Mouse (Mus musculus): ENCODE measurements around the gene P3h4. TPM values are rescaled to one million over a fixed set of nuclear protein-coding genes. Genes with fewer than 3 reads are reported as not detected.

P3h4 gene
- polyA plus RNA-seq (2015; fragmentation: Nextera tagmentation; extraction: Ambion mirVana) = 10.9 and 12.3 TPM in 2 replicates

DNA sequence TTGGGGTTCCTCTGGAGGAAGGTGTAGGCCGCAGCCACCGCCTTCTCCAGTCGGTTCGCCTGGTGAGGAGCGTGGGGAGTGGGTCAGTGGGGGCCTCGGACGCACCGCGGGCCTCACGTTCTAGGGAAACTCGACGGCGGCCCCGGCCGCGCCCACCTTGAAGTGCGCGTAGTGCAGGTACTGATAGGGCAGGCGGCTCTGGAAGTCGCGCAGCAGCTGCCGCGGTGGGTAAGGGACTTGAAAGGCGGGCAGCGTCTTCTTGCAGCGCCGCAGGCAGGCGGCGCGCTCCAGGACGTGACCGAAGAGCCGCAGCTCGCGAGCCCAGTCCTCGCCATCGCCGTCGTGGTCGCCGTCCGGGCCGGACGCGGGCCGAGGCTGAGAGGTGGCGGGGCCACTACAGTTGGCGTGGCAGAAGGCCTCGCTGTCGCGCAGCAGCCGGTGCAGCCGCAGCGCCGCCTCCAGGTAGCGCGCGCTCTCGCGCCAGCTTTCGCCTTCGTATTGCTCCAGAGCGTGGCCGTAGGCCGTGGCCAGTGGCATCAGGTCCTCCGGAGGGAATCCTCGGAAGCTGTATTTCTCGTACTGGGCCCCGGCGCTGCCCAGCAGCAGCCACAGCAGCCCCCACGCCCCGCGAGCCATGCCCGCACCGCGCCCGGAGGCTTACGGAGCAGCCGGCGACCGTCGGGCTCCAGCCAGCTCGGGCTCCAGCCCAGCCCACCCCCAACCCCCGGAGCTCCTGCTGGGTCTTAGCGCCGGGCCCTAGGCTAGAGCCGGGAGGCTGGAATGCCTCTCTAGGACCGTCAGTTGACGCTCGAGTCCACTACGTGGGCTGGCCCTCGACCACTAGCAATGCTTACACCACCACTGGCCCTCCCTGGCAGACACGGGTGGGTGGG is at the start of gene P3h4:
TSS of gene P3h4 (minus strand) at position 816 of the 893 bp plus-strand sequence.
- Histone ChIP-seq H3K9me3 (replicated peaks) (no peaks in the 10 kb centered on the region), H3K27me3 (peaks cover 34% of the 10 kb centered on the region), H3K4me1 (peaks cover 33% of the 10 kb centered on the region), H3K9ac (peak within 1 kb of the TSS; percentile 74), H3K4me3 (peak within 1 kb of the TSS; percentile 55), H3K27ac (0 out of 2 replicates have a peak within 1 kb of the TSS, but pooled peaks have one; percentile 27), H3K36me3 (ENCODE audit: poor library complexity, severe bottlenecking) (no peaks in the 10 kb centered on the region), H3K4me2 (peak within 1 kb of the TSS; percentile 67)
- WGBS = 2% methylated on average over 92 of the region's 93 CpGs
- peak; percentile 91 for ATAC-seq

- Histone ChIP-seq H3K4me1 (no peaks in the 10 kb centered on the region), H3K4me2 (no peak overlapping the region), H3K9me3 (replicated peaks) (no peaks in the 10 kb centered on the region), H3K4me3 (no peak overlapping the region), H3K9ac (no peak overlapping the region), H3K27me3 (no peaks in the 10 kb centered on the region), H3K27ac (no peak overlapping the region), H3K36me3 (ENCODE audit: poor library complexity, severe bottlenecking) (peaks cover 54% of the 10 kb centered on the region)
- WGBS = 96% methylated on average over 10 of the region's 10 CpGs
- ATAC-seq = no peak
Observed at GRCm38 (mm10) chr11:100462699-100463098, 48.1 kb upstream of the P3h4 start.

GRCm38 (mm10) chr11:100457711-100458110 is 43.1 kb upstream of the P3h4 start:
- no peaks in the 10 kb centered on the region for H3K4me1 ChIP-seq
- peaks cover 51% of the 10 kb centered on the region for H3K36me3 ChIP-seq (ENCODE audit: poor library complexity, severe bottlenecking)
- H3K9ac ChIP-seq = no peak overlapping the region
- no peaks in the 10 kb centered on the region for H3K9me3 ChIP-seq (replicated peaks)
- no peak overlapping the region for H3K27ac ChIP-seq
- H3K4me3 ChIP-seq = no peak overlapping the region
- no peaks in the 10 kb centered on the region for H3K27me3 ChIP-seq
- no peak for ATAC-seq
- H3K4me2 ChIP-seq = no peak overlapping the region
- 94% methylated on average over 5 of the region's 5 CpGs for WGBS

DNA sequence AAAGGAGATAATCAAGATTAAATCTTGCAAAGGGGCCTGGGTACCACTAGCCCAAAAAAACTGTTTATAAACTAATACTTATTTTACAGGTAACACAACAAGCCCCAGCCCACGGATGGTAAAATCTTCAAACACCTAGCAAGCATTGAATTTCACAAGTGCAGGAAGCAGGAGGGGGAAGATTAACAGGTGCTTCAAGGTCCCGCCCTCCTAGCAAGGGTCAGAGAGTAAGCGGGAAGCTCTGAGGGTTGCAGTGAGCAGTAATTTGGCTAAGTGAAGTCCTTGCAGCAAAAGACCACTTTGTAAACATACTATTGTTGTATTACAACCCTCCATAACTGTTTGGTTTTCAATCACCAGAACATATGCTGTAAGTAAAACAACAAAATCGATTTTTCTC is 42.6 kb upstream of the P3h4 start:
- H3K4me1 ChIP-seq = no peaks in the 10 kb centered on the region
- H3K27ac ChIP-seq = no peak overlapping the region
- no peaks in the 10 kb centered on the region for H3K9me3 ChIP-seq (replicated peaks)
- H3K4me2 ChIP-seq = no peak overlapping the region
- H3K36me3 ChIP-seq (ENCODE audit: poor library complexity, severe bottlenecking) = peaks cover 46% of the 10 kb centered on the region
- no peak overlapping the region for H3K4me3 ChIP-seq
- no peak overlapping the region for H3K9ac ChIP-seq
- ATAC-seq = no peak
- 85% methylated on average over 4 of the region's 4 CpGs for WGBS
- no peaks in the 10 kb centered on the region for H3K27me3 ChIP-seq

DNA sequence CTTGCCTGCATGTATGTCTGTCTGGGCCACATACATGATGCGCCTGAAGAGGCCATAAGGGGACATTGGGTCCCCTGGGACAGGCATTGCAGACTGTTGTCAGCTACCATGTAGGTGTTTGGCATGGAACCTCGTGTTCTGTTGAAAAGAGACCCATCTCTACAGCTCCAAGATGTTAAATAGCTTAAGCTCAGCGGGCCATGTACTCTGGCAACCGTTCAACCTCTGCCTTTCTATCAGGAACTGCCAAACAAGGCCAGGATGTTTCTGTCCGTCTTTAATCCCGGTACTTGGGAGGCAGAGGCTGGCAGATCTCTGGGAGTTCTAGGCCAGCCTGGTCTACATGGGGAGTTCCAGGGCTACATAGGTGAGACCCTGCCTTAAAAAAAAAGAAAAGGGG is 28.0 kb upstream of the P3h4 start:
- Histone ChIP-seq H3K36me3 (ENCODE audit: poor library complexity, severe bottlenecking) (peaks cover 6% of the 10 kb centered on the region; the same call in 1 of the 2 replicates), H3K9me3 (replicated peaks) (no peaks in the 10 kb centered on the region), H3K4me2 (no peak overlapping the region), H3K4me1 (peaks cover 18% of the 10 kb centered on the region), H3K4me3 (no peak overlapping the region), H3K27me3 (no peaks in the 10 kb centered on the region), H3K9ac (no peak overlapping the region), H3K27ac (no peak overlapping the region)
- 78% methylated on average over 6 of the region's 6 CpGs for WGBS
- ATAC-seq = no peak

- no peaks in the 10 kb centered on the region for H3K27me3 ChIP-seq
- H3K36me3 ChIP-seq (ENCODE audit: poor library complexity, severe bottlenecking) = peaks cover 15% of the 10 kb centered on the region
- peak within 1 kb of the TSS; percentile 92 for H3K9ac ChIP-seq
- peaks cover 18% of the 10 kb centered on the region for H3K4me1 ChIP-seq
- H3K4me2 ChIP-seq = peak within 1 kb of the TSS; percentile 80
- H3K4me3 ChIP-seq = peak within 1 kb of the TSS; percentile 79
- ATAC-seq = no peak
- no peaks in the 10 kb centered on the region for H3K9me3 ChIP-seq (replicated peaks)
- H3K27ac ChIP-seq = no peak within 1 kb of the TSS; the same call in 1 of the 2 replicates
- WGBS = 86% methylated on average over 8 of the region's 8 CpGs
Observed at GRCm38 (mm10) chr11:100441797-100442196, 27.2 kb upstream of the P3h4 start, which contains the start of the genes Nt5c3b and Klhl10. Gene Nt5c3b, minus strand, starts transcription at chr11:100441808. Gene Klhl10, plus strand, starts transcription at chr11:100441917.

DNA sequence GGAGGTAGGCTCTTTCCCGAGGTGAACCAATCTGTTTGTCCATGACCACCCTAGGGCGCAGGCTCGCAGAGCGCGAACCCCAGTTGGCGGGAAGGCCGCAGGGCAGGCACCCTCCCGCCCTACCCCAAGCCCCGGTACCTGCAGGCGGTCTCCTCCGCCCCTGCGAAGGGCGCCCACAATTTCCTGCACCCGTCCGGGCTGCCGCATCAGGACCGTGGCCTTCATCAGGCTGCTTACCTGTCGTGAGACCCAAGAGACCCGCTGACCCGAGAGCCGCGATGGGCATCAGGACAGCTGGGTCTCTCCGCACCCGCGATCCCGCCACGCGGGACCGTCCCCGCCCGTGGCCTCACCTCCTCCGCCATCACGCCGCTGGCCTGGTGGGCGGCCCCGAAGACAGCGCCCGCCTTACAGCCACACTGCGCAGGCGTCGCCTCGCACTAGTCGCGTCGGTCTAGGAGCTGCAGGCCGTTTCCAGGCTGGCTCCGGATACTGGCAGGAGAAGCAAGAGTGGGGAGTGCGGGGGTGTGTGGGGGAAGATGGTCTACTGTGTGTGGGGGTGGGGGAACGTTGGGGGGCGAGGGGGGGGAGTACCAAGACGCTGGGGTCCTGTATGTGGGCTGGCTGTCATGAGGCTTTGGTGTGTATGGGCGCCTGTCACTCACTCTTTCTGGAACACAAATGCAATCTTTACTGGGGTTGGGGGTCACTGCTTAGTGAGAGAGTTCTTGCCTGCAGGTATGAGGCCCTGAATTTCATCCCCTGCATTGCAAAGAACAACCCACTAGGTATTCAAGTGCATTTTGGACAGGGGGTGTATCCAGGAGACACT is 26.3 kb upstream of the P3h4 start:
- Histone ChIP-seq H3K27me3 (no peaks in the 10 kb centered on the region), H3K36me3 (ENCODE audit: poor library complexity, severe bottlenecking) (peaks cover 24% of the 10 kb centered on the region), H3K9ac (peak overlapping the region; percentile 92), H3K9me3 (replicated peaks) (no peaks in the 10 kb centered on the region), H3K4me2 (peak overlapping the region; percentile 80), H3K27ac (no peak overlapping the region; the same call in 1 of the 2 replicates), H3K4me3 (peak overlapping the region; percentile 79), H3K4me1 (peaks cover 18% of the 10 kb centered on the region)
- peak; percentile 98 for ATAC-seq
- WGBS = 1% methylated on average over 51 of the region's 52 CpGs

- ATAC-seq = no peak
- Histone ChIP-seq H3K4me2 (no peak overlapping the region), H3K27ac (no peak overlapping the region), H3K4me1 (peaks cover 18% of the 10 kb centered on the region), H3K9ac (no peak overlapping the region), H3K4me3 (no peak overlapping the region), H3K36me3 (ENCODE audit: poor library complexity, severe bottlenecking) (peaks cover 51% of the 10 kb centered on the region), H3K27me3 (no peaks in the 10 kb centered on the region), H3K9me3 (replicated peaks) (no peaks in the 10 kb centered on the region)
- WGBS = 83% methylated on average over 1 of the region's 1 CpGs
Observed at GRCm38 (mm10) chr11:100437901-100438300, 23.3 kb upstream of the P3h4 start.

GRCm38 (mm10) chr11:100435678-100436246 is 21.1 kb upstream of the P3h4 start:
- Histone ChIP-seq H3K4me2 (no peak overlapping the region), H3K27me3 (no peaks in the 10 kb centered on the region), H3K36me3 (ENCODE audit: poor library complexity, severe bottlenecking) (peaks cover 66% of the 10 kb centered on the region), H3K4me3 (no peak overlapping the region), H3K9ac (no peak overlapping the region), H3K9me3 (replicated peaks) (no peaks in the 10 kb centered on the region), H3K4me1 (peaks cover 11% of the 10 kb centered on the region), H3K27ac (no peak overlapping the region)
- WGBS = 67% methylated on average over 9 of the region's 9 CpGs
- no peak for ATAC-seq

- Histone ChIP-seq H3K36me3 (ENCODE audit: poor library complexity, severe bottlenecking) (peaks cover 71% of the 10 kb centered on the region), H3K27ac (no peak overlapping the region), H3K4me2 (no peak overlapping the region), H3K27me3 (no peaks in the 10 kb centered on the region), H3K9me3 (replicated peaks) (no peaks in the 10 kb centered on the region), H3K4me3 (no peak overlapping the region), H3K4me1 (peaks cover 7% of the 10 kb centered on the region; the same call in 1 of the 2 replicates), H3K9ac (no peak overlapping the region)
- 99% methylated on average over 5 of the region's 5 CpGs for WGBS
- ATAC-seq = no peak
Observed at GRCm38 (mm10) chr11:100432002-100432401, 17.4 kb upstream of the P3h4 start.

DNA sequence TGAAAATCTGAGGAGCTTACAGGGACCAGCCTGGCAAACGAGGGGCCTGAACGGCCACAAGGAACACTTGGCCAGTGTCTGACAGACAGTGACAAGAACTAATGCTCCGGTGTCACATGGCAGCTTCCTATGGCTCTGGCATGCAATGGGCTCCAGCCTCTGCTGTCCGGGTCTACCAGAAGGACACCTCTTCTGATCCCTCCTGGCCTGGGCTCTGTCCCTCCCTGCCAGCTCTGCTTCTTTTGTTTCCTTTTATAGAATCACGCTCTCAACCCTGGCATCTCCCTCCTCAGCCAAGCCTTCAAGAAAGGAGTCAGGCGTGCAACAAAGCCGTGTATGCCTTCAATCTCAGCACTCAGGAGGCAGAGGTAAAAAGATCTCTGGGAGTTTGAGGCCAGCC is 15.4 kb upstream of the P3h4 start:
- Histone ChIP-seq H3K27me3 (no peaks in the 10 kb centered on the region), H3K4me1 (peaks cover 11% of the 10 kb centered on the region), H3K9me3 (replicated peaks) (no peaks in the 10 kb centered on the region), H3K36me3 (ENCODE audit: poor library complexity, severe bottlenecking) (peaks cover 52% of the 10 kb centered on the region), H3K4me2 (no peak overlapping the region), H3K9ac (no peak overlapping the region), H3K4me3 (no peak overlapping the region), H3K27ac (no peak overlapping the region)
- 88% methylated on average over 7 of the region's 7 CpGs for WGBS
- ATAC-seq = no peak
